Mouse (Mus musculus) kidney, postnatal 14 days (tissue): ENCODE data around the gene Phactr2.

Source experiments
- DNase-seq: peaks from one replicate; pipeline ENCODE4 v3.0.0; 2022; ENCODE audit warnings: mixed read lengths

Gene Phactr2

GRCm38 (mm10) chr10:13323806-13324411 lies 150.3 kb downstream of the Phactr2 start:
- peak; percentile 85 for DNase-seq

- DNase-seq = peak; percentile 23
Observed at GRCm38 (mm10) chr10:13323139-13323805, 150.9 kb downstream of the Phactr2 start.

GRCm38 (mm10) chr10:13314999-13315398 lies 159.2 kb downstream of the Phactr2 start:
- DNase-seq = no peak

GRCm38 (mm10) chr10:13312576-13312975 lies 161.6 kb downstream of the Phactr2 start:
- DNase-seq = no peak

- DNase-seq = no peak
Observed at GRCm38 (mm10) chr10:13311612-13312011, 162.6 kb downstream of the Phactr2 start.

GRCm38 (mm10) chr10:13310075-13310474 lies 164.1 kb downstream of the Phactr2 start:
- DNase-seq = no peak

GRCm38 (mm10) chr10:13304641-13305241 lies 169.5 kb downstream of the Phactr2 start:
- no peak for DNase-seq

- no peak for DNase-seq
Observed at GRCm38 (mm10) chr10:13303271-13304265, 170.6 kb downstream of the Phactr2 start.

- DNase-seq = peak; percentile 25
Observed at GRCm38 (mm10) chr10:13300601-13301000, 173.6 kb downstream of the Phactr2 start.

GRCm38 (mm10) chr10:13300196-13300595 lies 174.0 kb downstream of the Phactr2 start:
- peak; percentile 51 for DNase-seq

- DNase-seq = no peak
Observed at GRCm38 (mm10) chr10:13294886-13295285, 179.3 kb downstream of the Phactr2 start.

GRCm38 (mm10) chr10:13292026-13292425 lies 182.2 kb downstream of the Phactr2 start:
- DNase-seq = no peak

GRCm38 (mm10) chr10:13289252-13289961 lies 184.8 kb downstream of the Phactr2 start:
- no peak for DNase-seq

- DNase-seq = no peak
Observed at GRCm38 (mm10) chr10:13288296-13288695, 185.9 kb downstream of the Phactr2 start.

GRCm38 (mm10) chr10:13283441-13283840 lies 190.8 kb downstream of the Phactr2 start:
- no peak for DNase-seq

- DNase-seq = no peak
Observed at GRCm38 (mm10) chr10:13280298-13280853, 193.8 kb downstream of the Phactr2 start.

GRCm38 (mm10) chr10:13276298-13276697 lies 197.9 kb downstream of the Phactr2 start:
- no peak for DNase-seq

- no peak for DNase-seq
Observed at GRCm38 (mm10) chr10:13275152-13275551, 199.1 kb downstream of the Phactr2 start.

- DNase-seq = no peak
Observed at GRCm38 (mm10) chr10:13274699-13275098, 199.5 kb downstream of the Phactr2 start.

GRCm38 (mm10) chr10:13273756-13274155 lies 200.5 kb downstream of the Phactr2 start:
- no peak for DNase-seq

GRCm38 (mm10) chr10:13271716-13272115 lies 202.5 kb downstream of the Phactr2 start:
- no peak for DNase-seq

GRCm38 (mm10) chr10:13271099-13271498 lies 203.1 kb downstream of the Phactr2 start:
- no peak for DNase-seq
